Mouse (Mus musculus) bone marrow, adult 2 months (tissue): ENCODE results near the gene Gigyf2. TPM values are rescaled to one million over a fixed set of nuclear protein-coding genes. Genes with fewer than 3 reads are reported as not detected.

Source experiments
- H3K27ac ChIP-seq: fragments of 200-500 bp; 2 replicates; pipeline ENCODE4 v1.5.1; 2012; ENCODE audit warnings: low read depth, mild to moderate bottlenecking, control low read depth, inconsistent platforms, low read length; ENCODE audit not compliant: control insufficient read depth, poor library complexity, insufficient read depth
- H3K4me1 ChIP-seq: fragments of 200-500 bp; 2 replicates; pipeline ENCODE4 v1.6.1; 2011; ENCODE audit warnings: low read length; ENCODE audit not compliant: control insufficient read depth, insufficient read depth
- H3K4me3 ChIP-seq: fragments of 200-500 bp; replicated peaks from 2 replicates; pipeline ENCODE3; 2011; ENCODE audit warnings: mild to moderate bottlenecking, low read depth, low read length, control low read depth; ENCODE audit not compliant: control insufficient read depth
- CTCF ChIP-seq: fragments of 200-500 bp; IDR thresholded peaks from 2 replicates; pipeline ENCODE4 v1.5.1; 2011; ENCODE audit warnings: low read length, control low read depth; ENCODE audit not compliant: control insufficient read depth, insufficient read depth
- POLR2A ChIP-seq: fragments of 200-500 bp; IDR thresholded peaks from 2 replicates; pipeline ENCODE4 v1.6.1; 2011; ENCODE audit warnings: low read depth, mild to moderate bottlenecking, control low read depth, low read length, borderline replicate concordance; ENCODE audit not compliant: control insufficient read depth
- WGBS: fragments of 180-500 bp; shearing (Covaris S2); methylation state at CpG from one replicate; pipeline ENCODE4 v1.1.7; 2018; 5-methylcytosine and 5-hydroxymethylcytosine counted together
- polyA plus RNA-seq: library from polyadenylated mRNA; stranded (reverse); fragments of >200 nt; gene quantifications from 2 replicates; pipeline ENCODE4 v1.2.4, GENCODE M21; 2011; ENCODE audit warnings: low replicate concordance; ENCODE audit not compliant: missing spikeins, insufficient read depth, insufficient read length

The Gigyf2 gene
- polyA plus RNA-seq, 1 experiment = 95.1 TPM

DNA sequence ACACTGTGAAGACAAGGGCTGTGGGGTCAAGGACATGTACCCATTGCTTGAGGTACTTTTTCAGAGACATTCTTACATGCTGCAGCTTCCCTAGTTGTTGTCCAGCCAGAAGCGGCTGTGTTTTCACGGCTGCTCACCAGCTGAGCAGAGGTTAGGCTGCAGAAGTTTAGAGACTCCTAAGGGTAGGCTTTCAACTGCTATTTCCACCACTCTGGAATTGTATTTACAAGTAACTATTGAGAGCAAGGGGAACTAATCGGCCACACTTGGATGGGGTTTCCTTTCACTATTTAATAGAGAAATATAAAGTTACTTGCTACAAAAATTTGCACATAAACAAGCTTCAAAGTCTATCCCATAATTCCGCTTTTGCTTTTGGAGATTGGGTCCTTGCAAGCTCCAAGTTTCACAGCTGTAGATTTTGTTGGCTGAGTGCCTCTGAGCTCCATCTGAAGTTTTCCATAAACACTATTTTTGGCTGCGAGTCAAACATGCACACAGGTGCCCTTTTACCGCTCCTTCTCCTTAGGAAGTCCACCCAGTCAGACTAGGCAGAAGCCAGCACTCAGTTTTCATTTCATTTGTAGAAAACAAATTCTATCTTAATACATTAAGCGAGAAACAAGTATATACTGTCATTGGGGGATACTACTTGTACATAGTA lies 70.3 kb downstream of the Gigyf2 start:
- Histone ChIP-seq H3K4me1 (no peaks in the 10 kb centered on the region), H3K4me3 (no peak overlapping the region), H3K27ac (no peak overlapping the region)
- no peak for TF ChIP-seq CTCF
- 93% methylated on average over 7 of the region's 7 CpGs for WGBS

DNA sequence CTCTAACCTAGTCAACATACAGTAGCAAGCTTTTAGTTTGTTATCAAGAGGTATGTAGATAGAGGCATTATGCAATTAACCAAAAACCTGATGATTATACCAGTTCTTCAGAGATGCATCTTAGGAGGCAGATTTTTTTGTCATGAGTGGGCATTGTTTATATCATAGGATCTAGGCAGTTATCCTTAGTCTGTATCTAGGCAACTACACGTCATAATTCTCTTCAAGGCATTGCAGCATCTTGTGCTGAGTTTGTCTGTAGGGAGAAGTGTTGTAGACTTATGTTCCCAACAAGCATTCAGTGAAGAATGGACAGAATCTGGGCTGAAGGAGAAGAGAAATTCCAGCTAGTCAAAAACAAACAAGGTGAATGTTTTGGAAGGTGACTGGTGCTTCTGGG lies 77.9 kb downstream of the Gigyf2 start:
- Histone ChIP-seq H3K4me1 (no peaks in the 10 kb centered on the region), H3K4me3 (no peak overlapping the region), H3K27ac (no peak overlapping the region)
- TF ChIP-seq POLR2A = no peak
- no peak for TF ChIP-seq CTCF
- WGBS = 81% methylated on average over 1 of the region's 1 CpGs

DNA sequence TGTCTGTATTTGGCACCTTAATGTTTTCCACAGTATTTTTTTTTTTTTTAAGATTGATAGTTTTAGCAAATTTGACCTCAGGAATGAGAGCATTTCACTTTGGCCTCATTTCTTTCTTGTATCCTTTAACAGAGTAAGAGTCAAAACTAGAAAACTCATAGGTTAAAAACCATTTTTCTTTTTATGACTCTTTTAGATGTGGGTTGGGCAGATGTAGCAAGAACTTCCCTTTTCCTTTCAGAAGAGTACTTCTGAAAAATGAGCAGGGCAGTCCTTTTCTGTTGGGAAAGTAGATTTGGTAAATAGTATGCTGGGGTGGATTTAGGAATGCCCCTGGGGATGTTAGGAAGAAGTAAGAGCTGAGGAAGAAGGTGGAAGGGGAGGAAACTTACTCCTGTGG lies 79.2 kb downstream of the Gigyf2 start:
- TF ChIP-seq CTCF = no peak
- TF ChIP-seq POLR2A = no peak
- H3K4me3 ChIP-seq = no peak overlapping the region
- H3K4me1 ChIP-seq = no peaks in the 10 kb centered on the region
- H3K27ac ChIP-seq = no peak overlapping the region

DNA sequence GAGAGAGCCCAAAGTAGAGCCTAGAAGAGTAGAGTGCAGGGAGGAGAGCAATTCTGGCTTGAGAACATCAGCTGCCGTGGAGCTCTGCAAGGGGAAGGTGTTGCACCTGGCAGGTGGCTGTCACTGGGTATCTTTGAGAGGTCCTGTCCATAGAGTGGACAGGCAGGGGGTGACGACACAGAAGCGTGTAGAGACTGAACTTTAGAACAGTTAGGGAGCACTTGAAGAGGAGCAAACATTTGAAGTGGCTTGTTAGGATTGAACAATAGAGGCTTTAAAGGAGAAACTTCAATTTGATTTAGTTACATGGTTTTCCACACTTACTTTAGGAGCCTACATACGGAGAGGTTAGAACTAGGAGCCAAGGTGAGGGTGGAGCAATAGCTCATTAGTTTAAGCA lies 82.6 kb downstream of the Gigyf2 start:
- no peak for TF ChIP-seq POLR2A
- TF ChIP-seq CTCF = no peak
- Histone ChIP-seq H3K4me1 (no peaks in the 10 kb centered on the region), H3K4me3 (no peak overlapping the region), H3K27ac (no peak overlapping the region)
- WGBS = 93% methylated on average over 4 of the region's 4 CpGs

DNA sequence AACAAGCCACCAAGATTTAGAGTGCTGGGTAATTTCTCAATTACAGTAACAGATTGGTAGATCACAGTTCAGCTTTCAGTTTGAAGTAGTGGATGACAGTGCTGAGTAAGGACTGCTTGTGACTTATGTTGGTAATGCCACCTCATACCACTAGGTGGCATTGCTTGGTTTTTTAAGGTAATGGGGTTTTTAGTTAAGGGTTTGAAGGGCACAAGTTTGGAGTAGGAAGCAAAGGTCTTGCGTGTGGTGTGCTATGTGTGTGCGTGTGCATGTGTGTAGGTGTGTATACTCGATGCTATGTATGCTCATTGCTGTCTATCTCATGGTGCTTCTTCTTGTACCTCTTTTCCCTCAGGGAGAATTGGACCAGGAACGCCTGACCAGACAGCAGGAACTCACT lies 91.9 kb downstream of the Gigyf2 start:
- Histone ChIP-seq H3K4me3 (no peak overlapping the region), H3K4me1 (no peaks in the 10 kb centered on the region), H3K27ac (no peak overlapping the region)
- no peak for TF ChIP-seq CTCF
- no peak for TF ChIP-seq POLR2A
- 62% methylated on average over 4 of the region's 4 CpGs for WGBS

DNA sequence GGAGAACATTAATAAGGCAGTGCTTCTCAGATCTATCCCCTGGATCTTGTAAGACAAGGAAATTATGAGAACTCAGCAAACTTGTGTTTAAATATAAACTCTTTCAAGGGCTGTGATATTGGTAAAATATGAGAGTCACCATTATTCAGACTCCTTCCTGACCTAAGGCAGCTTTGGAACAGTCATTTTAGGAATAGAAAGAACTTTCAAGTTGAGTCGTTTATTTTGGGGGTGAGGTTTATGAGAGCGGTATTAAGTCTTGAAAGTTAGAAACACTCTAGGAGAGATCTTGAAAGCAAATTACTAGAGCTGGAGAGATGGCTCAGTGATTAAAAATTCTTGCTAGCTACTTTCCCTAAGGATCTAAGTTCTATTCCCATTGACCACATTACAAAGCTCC lies 108.3 kb downstream of the Gigyf2 start:
- H3K27ac ChIP-seq = no peak overlapping the region
- TF ChIP-seq POLR2A = no peak
- TF ChIP-seq CTCF = no peak
- H3K4me1 ChIP-seq = no peaks in the 10 kb centered on the region
- H3K4me3 ChIP-seq = no peak overlapping the region
- 91% methylated on average over 2 of the region's 2 CpGs for WGBS

DNA sequence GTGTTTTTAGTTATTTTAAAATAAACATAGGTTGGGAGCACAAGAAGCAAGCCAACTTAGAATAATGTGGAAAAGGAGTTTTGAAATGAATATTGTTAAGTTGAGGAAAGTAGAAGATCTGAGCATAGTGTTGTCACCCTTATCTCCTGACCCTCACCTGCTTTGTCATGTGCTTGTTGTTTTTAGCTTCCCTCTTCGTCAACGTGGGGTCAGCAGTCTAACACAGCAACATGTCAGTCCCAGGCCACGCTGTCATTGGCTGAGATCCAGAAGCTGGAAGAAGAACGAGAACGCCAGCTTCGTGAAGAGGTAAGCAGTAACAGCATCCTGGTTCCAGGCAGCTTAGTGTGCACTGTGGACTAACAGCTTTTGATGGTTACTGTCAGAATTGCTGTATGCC lies 109.8 kb downstream of the Gigyf2 start:
- WGBS = 71% methylated on average over 6 of the region's 6 CpGs
- H3K4me3 ChIP-seq = no peak overlapping the region
- H3K27ac ChIP-seq = no peak overlapping the region
- TF ChIP-seq CTCF (no peak), POLR2A (no peak)
- H3K4me1 ChIP-seq = no peaks in the 10 kb centered on the region

DNA sequence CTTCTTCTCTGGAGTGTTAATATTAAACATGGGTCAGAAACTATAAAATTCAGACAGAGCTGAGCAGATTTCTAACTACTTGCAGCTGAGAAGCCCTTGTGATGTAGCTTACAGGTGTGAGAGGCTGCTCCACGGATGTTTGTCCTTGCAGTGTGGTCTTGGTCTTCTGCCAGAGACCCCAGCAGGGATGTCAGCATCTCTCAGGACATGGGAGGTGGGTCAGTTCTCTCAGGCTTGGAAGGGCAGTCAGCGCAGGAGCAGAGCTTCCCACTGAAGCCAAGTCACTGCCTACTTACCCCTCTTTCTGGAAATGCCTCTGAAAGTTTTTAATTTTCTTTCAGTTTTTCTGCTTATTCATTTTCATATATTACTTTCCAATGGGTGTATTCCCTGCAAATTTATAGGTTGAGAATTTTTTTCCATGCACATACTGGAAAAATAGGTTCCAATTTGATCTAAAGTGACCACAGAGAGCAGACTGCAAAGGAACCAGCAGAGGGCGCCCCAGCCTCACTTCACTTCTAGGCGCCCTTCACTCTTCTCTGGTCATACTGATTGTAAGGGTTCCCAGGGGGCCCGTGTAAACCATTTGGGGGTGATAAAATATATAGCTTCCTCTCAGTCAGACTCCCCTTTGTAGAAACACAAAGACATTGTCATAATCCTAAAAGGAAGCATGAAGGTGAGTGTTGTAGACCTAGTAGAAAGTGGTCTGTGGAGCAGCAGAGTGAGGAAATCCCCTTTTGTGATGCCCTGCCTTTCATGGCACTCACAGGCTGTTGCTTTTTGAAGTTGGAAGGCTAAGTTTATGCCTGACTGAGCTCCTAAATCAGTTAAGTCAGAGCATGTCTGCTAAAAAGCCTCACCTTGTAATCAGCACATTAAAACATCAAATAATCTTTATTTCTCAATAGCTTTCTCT lies 120.6 kb downstream of the Gigyf2 start:
- no peak overlapping the region; the same call in 1 of the 2 replicates for H3K27ac ChIP-seq
- WGBS = 40% methylated on average over 5 of the region's 5 CpGs
- H3K4me3 ChIP-seq = no peak overlapping the region
- peak; percentile 74 for TF ChIP-seq CTCF
- TF ChIP-seq POLR2A = no peak
- no peaks in the 10 kb centered on the region for H3K4me1 ChIP-seq
